Mouse (Mus musculus) urinary bladder, postnatal 10 days (tissue): ENCODE results near the gene Nfkbia.

Experiments
- DNase-seq: peaks from one replicate; pipeline ENCODE4 v3.0.0; 2022; ENCODE audit warnings: low spot score

Gene Nfkbia

GRCm38 (mm10) chr12:55492184-55492898 is at the start of gene Nfkbia:
Nfkbia (minus strand) TSS chr12:55492647.
- peak; percentile 77 for DNase-seq

GRCm38 (mm10) chr12:55539157-55539556 is 46.7 kb upstream of the Nfkbia start:
- no peak for DNase-seq

DNA sequence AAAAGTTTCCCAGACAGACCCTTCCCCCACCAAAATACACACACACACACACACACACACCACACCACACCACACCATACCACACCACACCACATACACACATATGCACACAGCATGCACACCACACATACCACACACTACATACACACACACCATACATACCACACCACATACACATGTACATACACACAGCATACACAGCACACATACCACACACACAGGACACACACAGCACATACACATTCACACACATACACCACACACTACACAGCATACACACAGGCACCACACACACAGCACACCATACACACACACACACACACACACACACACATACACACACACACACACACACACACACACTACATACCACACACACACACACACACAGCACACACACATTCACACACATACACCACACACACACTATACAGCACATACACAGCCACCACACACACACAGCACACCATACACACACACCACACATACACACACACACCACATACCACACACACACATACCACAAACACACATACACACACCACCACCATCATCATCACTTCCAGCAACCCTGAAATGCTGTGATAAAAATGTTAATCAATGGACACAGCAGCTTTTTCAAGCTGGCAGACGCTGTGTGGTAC is 46.0 kb upstream of the Nfkbia start:
- DNase-seq, result no peak

GRCm38 (mm10) chr12:55537742-55538141 is 45.3 kb upstream of the Nfkbia start:
- DNase-seq, result no peak

DNA sequence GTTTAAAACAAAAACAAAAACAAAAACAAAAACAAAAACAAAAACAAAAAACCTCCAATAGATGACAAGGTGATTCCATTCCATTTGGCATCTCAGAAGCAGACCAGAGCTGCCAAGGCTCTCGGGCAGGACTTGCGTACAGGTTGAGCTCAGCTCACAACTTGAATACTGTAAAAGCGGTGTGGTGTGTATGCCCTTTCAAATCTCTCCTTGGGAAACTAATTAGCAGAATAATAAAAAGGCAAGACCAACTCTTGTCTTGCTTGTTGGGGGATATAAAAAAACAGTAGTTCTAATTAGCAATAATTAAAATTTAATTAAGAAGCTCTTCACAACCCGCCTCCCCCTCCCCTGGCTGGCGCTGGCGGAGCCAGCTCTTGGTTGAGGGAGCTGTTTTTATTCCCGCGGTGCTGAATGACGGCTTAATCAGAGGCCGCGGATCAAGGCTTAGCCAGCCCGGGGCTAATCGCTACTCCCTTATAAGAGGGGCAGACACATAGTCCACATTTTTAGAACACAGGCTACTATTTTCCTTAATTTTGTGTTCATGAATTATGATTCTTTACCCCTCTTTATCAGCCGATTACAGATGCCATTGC is 44.2 kb upstream of the Nfkbia start:
- DNase-seq, result no peak

- DNase-seq, result no peak
These were observed 34.7 kb upstream of the Nfkbia start for GRCm38 (mm10) chr12:55526983-55527752.

GRCm38 (mm10) chr12:55518061-55518738 is 25.8 kb upstream of the Nfkbia start:
- no peak for DNase-seq

GRCm38 (mm10) chr12:55508817-55509216 is 16.4 kb upstream of the Nfkbia start:
- DNase-seq, result no peak

DNA sequence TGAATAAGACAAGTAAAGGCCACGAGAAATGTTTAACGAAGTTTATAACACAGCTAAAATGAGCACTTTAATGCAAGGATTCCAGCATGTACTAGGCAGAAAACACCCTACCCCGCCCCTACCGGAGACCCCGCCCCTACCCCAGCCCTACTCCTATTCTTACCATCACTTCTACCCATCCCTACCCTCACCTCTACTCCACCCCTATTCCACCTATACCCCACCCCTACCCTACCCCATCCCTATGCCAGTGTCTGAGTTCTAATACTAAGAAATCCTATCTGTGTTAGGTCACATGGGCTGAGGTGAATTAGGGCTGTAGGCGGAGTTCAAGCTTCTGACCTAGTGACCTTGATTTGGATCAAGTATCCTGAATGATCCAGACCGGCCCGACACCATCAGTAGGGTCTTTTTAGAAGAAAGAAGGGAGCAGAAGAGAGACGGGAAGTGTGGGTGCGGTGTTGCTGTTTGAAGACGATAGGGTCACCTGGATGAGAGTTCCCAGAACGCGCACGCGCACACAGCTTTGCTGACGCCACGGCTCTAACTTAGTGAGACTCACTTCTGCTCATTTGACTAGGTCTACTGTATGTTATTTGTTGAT is 15.0 kb upstream of the Nfkbia start:
- no peak for DNase-seq

DNA sequence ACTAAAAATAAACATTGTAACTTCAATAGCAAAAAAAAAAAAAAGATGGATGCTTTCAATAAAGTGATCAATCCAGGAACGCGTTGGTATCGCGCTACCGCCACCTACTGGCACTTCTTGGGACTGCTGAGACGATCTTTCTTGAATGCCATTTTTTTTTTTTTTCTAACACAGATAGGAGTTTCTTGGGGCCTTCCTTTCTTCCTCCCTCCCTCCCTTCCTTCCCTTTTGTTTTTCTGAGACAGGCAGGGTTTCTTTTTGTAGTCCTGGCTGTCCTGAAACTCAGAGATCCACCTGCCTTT is 13.5 kb upstream of the Nfkbia start:
- DNase-seq, result no peak

GRCm38 (mm10) chr12:55505314-55506028 is 13.0 kb upstream of the Nfkbia start:
- no peak for DNase-seq

DNA sequence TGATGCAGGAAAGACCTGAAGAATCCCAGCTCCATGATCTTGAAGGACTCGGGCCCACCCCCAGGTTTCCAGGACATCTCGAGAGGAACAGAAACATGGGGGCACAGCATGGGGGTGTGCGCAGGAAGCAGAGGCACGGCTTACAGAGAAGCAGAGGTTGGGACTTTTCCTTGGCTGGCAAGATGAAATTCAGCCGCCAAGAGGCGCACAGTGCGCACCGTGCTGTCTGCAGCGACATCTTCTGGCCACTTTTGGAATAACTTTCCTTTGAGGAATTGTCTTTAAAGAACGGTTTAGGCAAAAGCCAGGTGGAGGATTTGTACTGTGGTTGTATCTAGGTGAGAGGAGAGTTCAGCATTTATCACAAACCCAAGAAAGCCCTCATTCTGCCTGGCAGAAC is 6.6 kb upstream of the Nfkbia start:
- DNase-seq, result no peak

DNA sequence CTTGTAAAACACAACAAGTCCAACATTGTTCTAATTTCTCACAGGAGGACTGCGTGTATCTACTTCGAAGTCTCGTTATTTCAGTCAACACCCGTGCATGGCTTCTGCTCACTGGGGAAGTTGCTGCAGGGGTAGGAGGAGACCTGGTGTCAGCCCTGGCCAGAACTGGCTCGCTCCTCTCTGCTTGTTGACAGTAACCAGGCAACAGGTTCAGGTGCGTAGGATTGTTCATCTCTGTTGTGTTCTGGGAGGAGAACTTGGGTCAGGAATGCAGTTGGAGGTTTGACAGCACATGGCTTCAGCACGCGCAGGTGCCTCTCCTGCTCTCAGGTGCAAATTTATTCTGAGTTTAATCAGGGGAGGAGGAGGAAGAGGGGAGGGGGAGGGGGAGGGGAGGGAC is 5.3 kb upstream of the Nfkbia start:
- no peak for DNase-seq

- DNase-seq, result no peak
These were observed 3.6 kb upstream of the Nfkbia start for GRCm38 (mm10) chr12:55495902-55496605.

- no peak for DNase-seq
These were observed 2.9 kb upstream of the Nfkbia start for GRCm38 (mm10) chr12:55495114-55495901.

DNA sequence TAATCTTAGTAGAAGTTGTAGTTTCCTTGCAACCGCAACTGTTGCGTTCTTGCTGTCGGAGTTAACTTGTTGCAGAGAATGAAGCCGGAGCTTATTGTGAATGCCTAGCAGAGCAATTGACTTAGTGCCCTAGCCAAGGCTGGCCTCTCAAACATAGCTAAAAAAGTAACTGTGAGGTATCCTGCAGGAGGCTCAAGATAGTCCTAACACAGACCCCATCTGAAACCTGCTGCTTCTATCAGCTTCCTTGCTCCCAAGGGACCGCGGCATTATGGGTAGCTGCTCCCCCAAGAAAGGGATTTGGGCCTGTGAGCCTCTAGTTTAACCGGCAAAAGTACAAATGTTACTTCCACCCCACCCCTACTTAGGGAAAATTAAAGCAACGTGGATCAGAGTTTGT is 934 bp upstream of the Nfkbia start:
- DNase-seq, result no peak

DNA sequence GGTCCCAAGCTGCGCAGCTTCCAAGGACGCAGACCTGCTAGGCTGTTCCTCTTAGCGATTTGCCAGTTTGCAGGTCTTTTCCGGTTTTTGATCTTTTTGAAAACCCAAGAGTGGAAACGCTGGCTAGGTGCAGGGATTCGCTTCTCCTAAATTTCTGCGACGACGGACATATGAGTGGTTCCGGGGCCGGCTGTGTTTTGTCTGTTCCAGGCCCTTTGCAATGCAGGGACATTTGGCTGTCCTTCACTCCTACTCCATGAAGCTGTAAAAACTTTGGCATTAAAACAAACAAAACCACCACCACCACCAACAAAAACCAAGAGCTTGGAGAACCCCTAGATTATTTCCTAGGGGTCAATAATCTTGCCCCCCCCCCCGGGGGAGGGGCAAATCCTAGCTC is 494 bp upstream of the Nfkbia start:
- no peak for DNase-seq

- peak; percentile 93 for DNase-seq
These were observed 797 bp downstream of the Nfkbia start for GRCm38 (mm10) chr12:55491516-55492183.
